In genomic region chr8:124990923-124991667, GRCm38 (mm10) we compare ENCODE assay signal across 12 mouse cellular contexts. TPM values are rescaled to one million over a fixed set of nuclear protein-coding genes. Genes with fewer than 3 reads are reported as not detected.
DNase-seq lines count a peak whose midpoint lies in the region; ATAC-seq lines count a peak whose summit lies in the region.
"Had no signal": no experiment of that assay in that cellular context is flagged by ENCODE, and none has a peak within 500 bp of the region (broad histone marks: within the 10 kb centered on the region; RNA-seq: fewer than 3 reads in every experiment).

No protein-coding gene starts in this region.

- intact Hi-C loops in left cerebral cortex, postnatal 36 days (cut with DNase I): no loop called here

- DNase-seq in kidney, adult 9 months: no peak
- DNase-seq in CD4-positive, CD25-positive, alpha-beta regulatory T cell, adult 2 months (ENCODE audit: low read depth, low spot score): peak; percentile 25
- no peak for DNase-seq in embryonic facial prominence, embryonic 11.5 days (ENCODE audit: low spot score)
- DNase-seq in left cerebral cortex, postnatal 36 days (ENCODE audit: low spot score in 2 of 2): no peak
- no peak for DNase-seq in cerebellum, postnatal 25 days
- DNase-seq in left cerebral cortex, adult 11 months (ENCODE audit: low spot score): no peak

- H3K4me3 ChIP-seq in kidney, embryonic 14.5 days (ENCODE audit: low read length): no peak overlapping the region; the same call in 1 of the 2 replicates
- no peak overlapping the region for H3K4me3 ChIP-seq in embryonic facial prominence, embryonic 11.5 days (ENCODE audit: low read depth, low read length)
- peak overlapping the region; percentile 18 for H3K4me3 ChIP-seq in limb, embryonic 13.5 days
- H3K4me3 ChIP-seq: erythroblast, embryonic 14.5 days; megakaryocyte, embryonic 14.5 days had no signal

- peak overlapping the region; percentile 31 for H3K4me2 ChIP-seq in kidney, embryonic 14.5 days (replicated peaks; ENCODE audit: low read depth, low read length)
- 0 out of 2 replicates have a peak overlapping the region, but pooled peaks have one; percentile 17 for H3K4me2 ChIP-seq in embryonic facial prominence, embryonic 11.5 days (ENCODE audit: low read depth, low read length)
- peak overlapping the region; percentile 50 for H3K4me2 ChIP-seq in limb, embryonic 13.5 days (replicated peaks)

- no peak for ATAC-seq in kidney, embryonic 14.5 days (ENCODE audit: low FRiP score, low TSS enrichment)
- no peak for ATAC-seq in embryonic facial prominence, embryonic 11.5 days (replicated peaks; ENCODE audit: insufficient number of reproducible peaks, low FRiP score, low TSS enrichment, low read depth)
- ATAC-seq in limb, embryonic 13.5 days (ENCODE audit: low FRiP score, low read depth): no peak
- ATAC-seq: inflammation-experienced regulatory T-cells, adult 6 months; Patski had no signal

- no peaks in the 10 kb centered on the region for H3K9me3 ChIP-seq in kidney, embryonic 14.5 days (ENCODE audit: control insufficient read depth, low read length)
- H3K9me3 ChIP-seq in embryonic facial prominence, embryonic 11.5 days (replicated peaks; ENCODE audit: control insufficient read depth, low read length): no peaks in the 10 kb centered on the region
- no peaks in the 10 kb centered on the region for H3K9me3 ChIP-seq in limb, embryonic 13.5 days

- peaks cover 6% of the 10 kb centered on the region; the same call in 1 of the 2 replicates for H3K4me1 ChIP-seq in kidney, embryonic 14.5 days (ENCODE audit: control insufficient read depth, insufficient read depth, low read length)
- no peaks in the 10 kb centered on the region for H3K4me1 ChIP-seq in embryonic facial prominence, embryonic 11.5 days (ENCODE audit: control insufficient read depth, insufficient read depth, low read length)
- H3K4me1 ChIP-seq in limb, embryonic 13.5 days: peaks cover 5% of the 10 kb centered on the region; the same call in 1 of the 2 replicates

- no peak overlapping the region for H3K9ac ChIP-seq in kidney, embryonic 14.5 days (ENCODE audit: low read depth, low read length)
- H3K9ac ChIP-seq in embryonic facial prominence, embryonic 11.5 days (replicated peaks; ENCODE audit: low read length): no peak overlapping the region
- H3K9ac ChIP-seq in limb, embryonic 13.5 days: no peak overlapping the region

- WGBS in kidney, embryonic 14.5 days: 14% methylated on average over 17 of the region's 17 CpGs
- WGBS in embryonic facial prominence, embryonic 11.5 days: 12% methylated on average over 17 of the region's 17 CpGs
- 16% methylated on average over 17 of the region's 17 CpGs for WGBS in limb, embryonic 13.5 days

- H3K27me3 ChIP-seq in kidney, embryonic 14.5 days (ENCODE audit: control insufficient read depth, insufficient read depth, low read length): no peaks in the 10 kb centered on the region
- H3K27me3 ChIP-seq in embryonic facial prominence, embryonic 11.5 days (ENCODE audit: control insufficient read depth, insufficient read depth, low read length): no peaks in the 10 kb centered on the region
- H3K27me3 ChIP-seq in limb, embryonic 13.5 days: peaks cover 23% of the 10 kb centered on the region

- no peak overlapping the region for H3K27ac ChIP-seq in kidney, embryonic 14.5 days (ENCODE audit: low read depth, low read length)
- no peak overlapping the region for H3K27ac ChIP-seq in embryonic facial prominence, embryonic 11.5 days (replicated peaks; ENCODE audit: low read depth, low read length)
- H3K27ac ChIP-seq in limb, embryonic 13.5 days: no peak overlapping the region

- H3K36me3 ChIP-seq in kidney, embryonic 14.5 days (ENCODE audit: control insufficient read depth, insufficient read depth, low read length): no peaks in the 10 kb centered on the region
- H3K36me3 ChIP-seq in embryonic facial prominence, embryonic 11.5 days (replicated peaks; ENCODE audit: control insufficient read depth, insufficient read depth, low read depth, low read length): no peaks in the 10 kb centered on the region
- H3K36me3 ChIP-seq in limb, embryonic 13.5 days: no peaks in the 10 kb centered on the region

RNA-seq across cellular contexts. Expression of gene Tsnax, which starts 21.7 kb away (rescaled TPM):
- 86.0 and 128 TPM in 2 replicates for polyA plus RNA-seq in kidney, embryonic 14.5 days (2014; fragmentation: Nextera tagmentation; extraction: Ambion mirVana)
- 158 and 159 TPM in 2 replicates for polyA plus RNA-seq in embryonic facial prominence, embryonic 11.5 days (2014; fragmentation: Nextera tagmentation; extraction: Ambion mirVana)
- polyA plus RNA-seq in limb, embryonic 13.5 days (2015; fragmentation: Nextera tagmentation; extraction: Ambion mirVana): 138 and 139 TPM in 2 replicates
- total RNA-seq in left cerebral cortex, postnatal 36 days (2021): 100 to 1,000 TPM; 169 to 171 TPM

RNA-seq across cellular contexts. Expression of gene Egln1, which starts 42.0 kb away (rescaled TPM):
- polyA plus RNA-seq in kidney, embryonic 14.5 days (2014; fragmentation: Nextera tagmentation; extraction: Ambion mirVana): 15.8 and 16.0 TPM in 2 replicates
- 17.3 and 17.8 TPM in 2 replicates for polyA plus RNA-seq in embryonic facial prominence, embryonic 11.5 days (2014; fragmentation: Nextera tagmentation; extraction: Ambion mirVana)
- polyA plus RNA-seq in limb, embryonic 13.5 days (2015; fragmentation: Nextera tagmentation; extraction: Ambion mirVana): 11.9 and 13.5 TPM in 2 replicates
- total RNA-seq in left cerebral cortex, postnatal 36 days (2021): 10 to 100 TPM; 67.3 to 72.4 TPM
